Mouse (Mus musculus) E14TG2a.4 (cell line): ENCODE measurements around the gene Rprml.

Experiments used
- H3K27me3 ChIP-seq: 2 replicates; pipeline ENCODE4 v1.6.1; 2014; ENCODE audit warnings: low read length, control low read depth; ENCODE audit not compliant: insufficient read depth
- H3K36me3 ChIP-seq: 2 replicates; pipeline ENCODE4 v1.6.1; 2014; ENCODE audit warnings: low read length, control low read depth; ENCODE audit not compliant: insufficient read depth
- H3K4me1 ChIP-seq: replicated peaks from 2 replicates; pipeline ENCODE4 v1.6.1; 2014; ENCODE audit warnings: low read depth, low read length, control low read depth
- H3K4me3 ChIP-seq: replicated peaks from 2 replicates; pipeline ENCODE4 v1.5.1; 2014; ENCODE audit warnings: mild to moderate bottlenecking, low read length
- H3K9me3 ChIP-seq: 2 replicates; pipeline ENCODE4 v1.6.1; 2014; ENCODE audit warnings: low read length, control low read depth
- CTCF ChIP-seq: conservative IDR thresholded peaks from 2 replicates; pipeline ENCODE4 v1.5.1; 2014; ENCODE audit warnings: low read length
- NANOG ChIP-seq: IDR thresholded peaks from 2 replicates; pipeline ENCODE4 v1.6.1; 2014; ENCODE audit warnings: borderline replicate concordance, low read length, mixed read lengths
- POU5F1 ChIP-seq: IDR thresholded peaks from 2 replicates; pipeline ENCODE4 v1.6.1; 2014; ENCODE audit warnings: low read length, borderline replicate concordance

Gene Rprml

GRCm38 (mm10) chr11:103649301-103649982, at the start of gene Rprml:
Gene Rprml, plus strand, starts transcription at chr11:103649570.
- Histone ChIP-seq H3K4me3 (peak within 1 kb of the TSS; percentile 77), H3K36me3 (no peaks in the 10 kb centered on the region)
- TF ChIP-seq CTCF (no peak), NANOG (no peak), POU5F1 (no peak)

GRCm38 (mm10) chr11:103606611-103607010, 42.8 kb upstream of the Rprml start:
- Histone ChIP-seq H3K27me3 (no peaks in the 10 kb centered on the region), H3K4me3 (no peak overlapping the region), H3K4me1 (peaks cover 39% of the 10 kb centered on the region), H3K9me3 (no peaks in the 10 kb centered on the region), H3K36me3 (no peaks in the 10 kb centered on the region)
- no peak for TF ChIP-seq CTCF
- TF ChIP-seq POU5F1, result no peak
- TF ChIP-seq NANOG, result no peak

More at GRCm38 (mm10) chr11:103649301-103649982, at the start of gene Rprml:
- H3K9me3 ChIP-seq, result no peaks in the 10 kb centered on the region
- H3K4me1 ChIP-seq, result peaks cover 21% of the 10 kb centered on the region
- H3K27me3 ChIP-seq, result peaks cover 88% of the 10 kb centered on the region

- H3K4me3 ChIP-seq, result no peak overlapping the region
- H3K27me3 ChIP-seq, result 0 out of 2 replicates have a peak, but pooled peaks cover 2% of the 10 kb centered on the region
Measured at GRCm38 (mm10) chr11:103610772-103611171, 38.6 kb upstream of the Rprml start.

GRCm38 (mm10) chr11:103621040-103621439, 28.3 kb upstream of the Rprml start, which contains the start of gene Gm884:
Gene Gm884, minus strand, starts transcription at chr11:103621140.
- Histone ChIP-seq H3K9me3 (no peaks in the 10 kb centered on the region), H3K27me3 (peaks cover 33% of the 10 kb centered on the region), H3K36me3 (no peaks in the 10 kb centered on the region), H3K4me1 (no peaks in the 10 kb centered on the region), H3K4me3 (no peak within 1 kb of the TSS)
- TF ChIP-seq POU5F1, result no peak

More at GRCm38 (mm10) chr11:103610772-103611171, 38.6 kb upstream of the Rprml start:
- no peaks in the 10 kb centered on the region for H3K9me3 ChIP-seq
- H3K36me3 ChIP-seq, result no peaks in the 10 kb centered on the region
- peak; percentile 66; the same call in 1 of the 2 replicates for TF ChIP-seq NANOG
- TF ChIP-seq CTCF, result no peak
- peaks cover 32% of the 10 kb centered on the region for H3K4me1 ChIP-seq

GRCm38 (mm10) chr11:103627453-103627852, 21.9 kb upstream of the Rprml start:
- Histone ChIP-seq H3K4me3 (0 out of 2 replicates have a peak overlapping the region, but pooled peaks have one; percentile 5), H3K36me3 (no peaks in the 10 kb centered on the region), H3K27me3 (peaks cover 24% of the 10 kb centered on the region), H3K9me3 (peaks cover 7% of the 10 kb centered on the region), H3K4me1 (peaks cover 3% of the 10 kb centered on the region; the same call in 1 of the 2 replicates)
- no peak for TF ChIP-seq NANOG
- no peak for TF ChIP-seq POU5F1
- TF ChIP-seq CTCF, result no peak

- Histone ChIP-seq H3K4me3 (no peak overlapping the region), H3K9me3 (peaks cover 7% of the 10 kb centered on the region), H3K4me1 (no peaks in the 10 kb centered on the region), H3K36me3 (no peaks in the 10 kb centered on the region), H3K27me3 (peaks cover 38% of the 10 kb centered on the region)
- no peak for TF ChIP-seq POU5F1
- TF ChIP-seq NANOG, result no peak
- TF ChIP-seq CTCF, result no peak
Measured at GRCm38 (mm10) chr11:103634806-103635205, 14.6 kb upstream of the Rprml start.

GRCm38 (mm10) chr11:103635481-103635880, 13.9 kb upstream of the Rprml start:
- H3K36me3 ChIP-seq, result no peaks in the 10 kb centered on the region
- TF ChIP-seq NANOG (no peak), POU5F1 (no peak), CTCF (no peak)
- no peak overlapping the region for H3K4me3 ChIP-seq
- H3K9me3 ChIP-seq, result peaks cover 7% of the 10 kb centered on the region
- H3K27me3 ChIP-seq, result peaks cover 42% of the 10 kb centered on the region
- no peaks in the 10 kb centered on the region for H3K4me1 ChIP-seq

GRCm38 (mm10) chr11:103636261-103636660, 13.1 kb upstream of the Rprml start:
- H3K4me3 ChIP-seq, result no peak overlapping the region
- no peaks in the 10 kb centered on the region for H3K4me1 ChIP-seq
- TF ChIP-seq NANOG (no peak), POU5F1 (no peak), CTCF (no peak)
- peaks cover 42% of the 10 kb centered on the region for H3K27me3 ChIP-seq
- H3K36me3 ChIP-seq, result no peaks in the 10 kb centered on the region
- peaks cover 7% of the 10 kb centered on the region for H3K9me3 ChIP-seq
